Mouse (Mus musculus) R1 (cell line): Measurements from ENCODE around the gene Hsd11b2.

Experiments
- DNase-seq: peaks from one replicate; pipeline ENCODE4 v3.0.0-alpha.2; 2018; ENCODE audit warnings: low read depth, low spot score

Hsd11b2 gene

GRCm38 (mm10) chr8:105518436-105519313 is at the start of gene Hsd11b2:
TSS of gene Hsd11b2 (plus strand) at chr8:105518755.
- DNase-seq: peak; percentile 65

- peak; percentile 76 for DNase-seq
Observed at GRCm38 (mm10) chr8:105469041-105469695, 49.4 kb upstream of the Hsd11b2 start.

DNA sequence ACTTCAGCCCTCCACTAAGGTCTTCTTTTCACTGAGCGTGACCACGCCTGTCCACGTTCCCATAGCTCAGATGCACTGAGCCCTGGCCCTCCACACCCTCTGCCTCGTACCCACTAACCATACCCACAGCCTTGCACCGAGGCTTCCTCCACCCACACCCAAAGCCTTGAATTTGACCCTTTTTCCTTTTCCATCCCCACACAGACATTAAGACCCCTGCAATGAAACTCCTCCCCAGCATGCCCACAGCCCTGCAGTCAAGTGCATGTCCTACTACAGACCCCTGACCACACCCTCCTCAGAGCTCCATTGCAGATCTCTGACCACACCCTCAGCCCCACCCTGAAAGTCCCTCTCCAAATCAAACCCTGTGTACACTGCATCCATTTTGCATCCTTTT is 48.7 kb upstream of the Hsd11b2 start:
- no peak for DNase-seq

- DNase-seq: no peak
Observed at GRCm38 (mm10) chr8:105470262-105470661, 48.3 kb upstream of the Hsd11b2 start.

- no peak for DNase-seq
Observed at GRCm38 (mm10) chr8:105470681-105471313, 47.8 kb upstream of the Hsd11b2 start.

GRCm38 (mm10) chr8:105471314-105472015 is 47.1 kb upstream of the Hsd11b2 start, which contains the start of gene Tppp3:
TSS of gene Tppp3 (minus strand) at chr8:105471526.
- peak; percentile 93 for DNase-seq

- no peak for DNase-seq
Observed at GRCm38 (mm10) chr8:105472414-105472932, 46.1 kb upstream of the Hsd11b2 start.

DNA sequence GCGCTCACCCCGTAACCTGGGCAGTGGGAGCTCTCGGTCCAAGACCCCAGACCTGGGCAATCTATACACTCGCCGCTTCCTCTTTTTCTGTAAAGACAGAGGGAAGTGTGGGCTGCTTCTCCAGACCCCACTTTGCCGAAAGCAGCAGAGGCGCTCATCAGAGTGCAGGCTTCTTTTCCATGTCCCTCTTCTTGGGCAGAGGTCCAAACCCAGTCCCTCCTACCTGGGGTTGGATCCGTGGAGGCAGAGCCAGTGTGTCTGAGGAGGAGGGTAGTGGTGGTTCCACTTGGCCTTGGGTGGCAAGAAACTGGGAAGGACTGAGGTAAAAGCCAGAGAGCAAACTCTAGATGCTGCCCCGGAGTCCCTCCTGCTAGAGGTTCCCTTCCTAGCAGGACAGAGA is 45.6 kb upstream of the Hsd11b2 start:
- DNase-seq: no peak

DNA sequence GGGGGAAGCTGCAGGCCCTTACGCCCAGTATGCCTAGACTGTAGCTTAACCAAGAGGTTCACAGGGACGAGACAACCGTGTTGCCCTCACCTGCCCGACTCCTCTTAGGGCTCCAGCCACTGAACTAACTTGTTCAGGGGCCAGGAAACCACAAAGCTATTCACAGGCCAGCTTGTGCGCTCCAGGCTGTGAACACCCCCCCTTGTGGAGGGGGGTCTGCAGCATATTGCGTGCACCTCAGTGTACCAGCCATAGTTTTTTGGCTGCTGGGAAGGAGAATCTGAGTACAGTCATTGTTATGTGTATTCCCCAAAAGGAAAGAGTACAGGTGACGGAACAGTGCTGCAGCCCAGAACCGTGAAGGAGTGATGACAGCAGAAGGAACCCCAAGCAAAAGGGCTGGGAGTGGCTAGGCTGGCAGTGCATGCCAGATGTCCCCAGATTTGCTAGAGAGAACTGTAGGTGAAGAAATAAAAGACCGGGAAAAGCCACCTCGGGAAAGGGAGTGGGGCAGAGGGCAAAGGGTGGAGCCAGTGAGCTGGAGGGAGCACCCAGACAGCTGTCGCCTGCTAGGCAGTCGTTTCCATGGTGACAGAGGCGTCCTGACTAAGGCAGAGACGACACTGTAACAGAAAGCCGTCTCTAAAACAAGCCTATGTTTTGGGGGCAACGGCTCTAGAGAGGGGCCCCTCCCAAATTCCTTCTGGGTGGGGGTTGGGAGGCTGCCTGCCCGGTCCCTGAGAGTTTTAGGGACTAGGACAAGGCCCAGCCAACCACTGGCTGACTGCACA is 44.5 kb upstream of the Hsd11b2 start:
- DNase-seq: peak; percentile 78

DNA sequence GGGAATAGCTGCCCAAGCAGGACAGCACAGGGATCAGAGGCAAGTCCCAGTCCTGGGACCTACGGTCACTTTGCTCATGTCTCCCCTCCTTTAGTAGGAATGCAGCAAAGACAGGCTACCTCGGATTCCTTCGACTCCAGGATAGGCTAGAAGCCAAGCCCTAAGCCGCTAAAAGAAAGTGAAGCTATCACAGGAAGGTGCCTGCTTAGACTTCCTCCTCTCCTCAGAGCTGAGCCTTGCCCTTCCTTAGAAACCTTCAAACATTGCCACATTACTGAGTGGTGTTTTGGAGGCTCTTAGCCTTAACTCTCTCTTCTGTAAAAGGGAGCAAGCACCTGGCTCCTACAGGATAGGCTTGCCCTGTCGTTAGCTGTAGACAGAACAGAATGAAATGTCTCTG is 43.9 kb upstream of the Hsd11b2 start:
- no peak for DNase-seq

DNA sequence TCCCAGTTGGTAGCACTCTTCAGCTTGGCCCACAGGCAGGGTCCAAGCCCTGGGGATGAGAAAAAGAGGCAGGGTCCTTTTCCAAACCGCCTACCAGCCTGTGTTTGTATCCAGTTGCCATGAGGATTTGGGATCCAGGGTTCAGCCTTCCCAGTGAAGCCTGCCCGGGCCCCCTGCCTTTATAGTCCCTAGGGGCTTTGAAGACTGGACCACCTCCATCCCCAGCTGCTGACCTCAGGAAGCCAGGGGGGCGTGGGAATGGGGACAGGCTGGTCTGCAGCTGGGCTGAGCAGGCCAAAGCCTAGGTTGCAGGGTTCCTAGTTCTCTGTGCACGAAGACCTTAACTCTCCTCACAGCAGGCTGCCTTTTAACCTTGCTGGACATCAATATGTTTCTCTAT is 43.3 kb upstream of the Hsd11b2 start:
- no peak for DNase-seq

DNA sequence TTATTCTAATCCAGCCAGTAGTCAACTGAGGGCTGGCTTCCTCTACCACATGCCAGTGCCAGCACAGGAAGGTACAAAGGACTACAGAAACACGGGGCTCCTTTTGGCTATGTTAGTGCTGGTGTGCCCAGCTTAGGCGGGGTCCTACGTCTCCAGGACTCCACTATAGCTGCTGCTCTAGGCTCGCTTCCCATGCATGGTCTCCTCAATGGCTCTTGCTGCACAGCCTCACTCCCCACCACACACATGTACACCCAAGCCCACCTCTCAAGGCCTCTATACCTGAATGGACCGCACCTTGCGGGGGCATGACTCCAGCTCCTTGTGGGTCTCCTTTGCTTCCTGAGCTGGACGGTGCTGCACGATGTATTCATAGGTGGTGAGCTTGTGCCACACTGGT is 42.8 kb upstream of the Hsd11b2 start:
- DNase-seq: no peak

GRCm38 (mm10) chr8:105476161-105476560 is 42.4 kb upstream of the Hsd11b2 start:
- no peak for DNase-seq

DNA sequence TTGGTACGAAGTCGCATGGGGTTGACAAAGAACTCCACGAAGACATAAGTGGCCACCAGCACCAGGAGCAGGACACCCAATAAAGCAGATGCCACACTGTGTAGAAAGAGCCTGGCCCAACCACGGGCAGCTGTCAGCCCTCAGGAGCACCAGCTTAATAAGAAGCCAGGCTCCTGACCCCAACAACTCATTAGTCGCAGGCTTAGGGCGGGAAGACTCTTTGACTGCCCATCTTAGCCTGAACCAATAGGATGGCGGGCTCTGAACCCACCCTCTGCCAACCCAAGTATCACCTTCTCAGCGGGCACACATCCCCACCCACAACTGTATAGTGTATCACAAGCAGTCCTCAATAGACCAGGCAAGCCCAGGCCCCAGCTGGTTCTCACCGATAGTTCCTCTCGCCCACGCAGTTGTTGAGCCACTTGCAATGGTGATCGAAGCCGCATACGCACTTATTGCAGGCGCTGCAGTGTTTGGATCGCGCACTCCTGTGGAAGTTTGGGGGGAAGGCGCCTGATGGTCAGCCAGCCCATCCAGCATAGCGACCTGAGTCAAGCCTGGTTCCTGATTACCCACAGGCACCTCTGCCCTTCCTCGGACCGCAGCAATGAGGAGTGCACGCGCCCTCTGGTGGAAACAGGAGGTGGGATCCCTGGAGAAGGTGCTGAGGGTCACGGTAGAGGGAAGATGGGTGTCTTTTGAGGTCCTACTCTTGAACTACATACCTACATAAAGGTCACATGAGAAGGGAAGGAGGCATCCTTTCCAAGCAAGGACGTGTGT is 41.7 kb upstream of the Hsd11b2 start:
- DNase-seq: peak; percentile 75

- no peak for DNase-seq
Observed at GRCm38 (mm10) chr8:105477792-105478191, 40.8 kb upstream of the Hsd11b2 start.

DNA sequence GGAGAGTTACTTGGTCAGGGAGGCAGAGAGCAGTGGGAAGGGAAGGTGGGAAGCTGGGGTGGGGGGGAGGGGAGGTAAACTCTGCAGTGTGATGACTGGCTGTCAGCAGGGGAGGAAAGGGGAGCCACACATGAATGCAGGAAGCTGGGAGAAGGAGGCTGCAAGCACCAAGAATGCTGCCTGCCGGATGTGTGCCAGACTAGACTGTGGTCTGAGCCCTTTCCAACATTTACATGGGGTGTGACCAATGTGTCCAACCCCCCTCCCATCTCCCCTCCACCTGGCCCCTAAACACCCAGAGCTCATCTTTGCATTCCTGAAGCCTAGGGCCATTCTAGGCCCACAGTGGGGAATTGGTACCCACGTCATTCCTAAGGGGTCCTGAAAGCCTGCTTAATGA is 37.5 kb upstream of the Hsd11b2 start:
- peak; percentile 83 for DNase-seq

GRCm38 (mm10) chr8:105481453-105481852 is 37.1 kb upstream of the Hsd11b2 start:
- DNase-seq: peak; percentile 90

DNA sequence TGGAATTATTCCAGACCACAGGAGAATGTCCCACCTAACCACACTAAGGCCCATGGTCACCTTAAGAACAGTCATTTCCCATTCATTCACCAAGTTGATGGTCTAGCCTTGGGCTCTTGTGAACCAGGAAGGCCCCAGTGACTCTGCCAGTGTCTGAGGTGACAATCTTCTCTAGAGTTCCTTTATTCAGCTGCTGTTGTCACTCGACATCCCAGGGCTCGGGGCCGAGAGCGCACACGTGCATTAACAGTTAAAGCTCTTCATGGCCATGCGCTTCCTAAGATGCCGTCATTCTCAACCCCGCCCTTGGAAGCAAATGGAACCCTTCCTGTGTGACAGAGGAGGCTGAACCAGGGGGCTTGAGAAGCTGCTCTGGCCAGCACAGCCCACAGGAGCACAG is 36.4 kb upstream of the Hsd11b2 start:
- DNase-seq: no peak

- DNase-seq: peak; percentile 39
Observed at GRCm38 (mm10) chr8:105483212-105484029, 35.1 kb upstream of the Hsd11b2 start.
